Mouse (Mus musculus): ENCODE data around the gene Rspry1.

The Rspry1 gene

DNA sequence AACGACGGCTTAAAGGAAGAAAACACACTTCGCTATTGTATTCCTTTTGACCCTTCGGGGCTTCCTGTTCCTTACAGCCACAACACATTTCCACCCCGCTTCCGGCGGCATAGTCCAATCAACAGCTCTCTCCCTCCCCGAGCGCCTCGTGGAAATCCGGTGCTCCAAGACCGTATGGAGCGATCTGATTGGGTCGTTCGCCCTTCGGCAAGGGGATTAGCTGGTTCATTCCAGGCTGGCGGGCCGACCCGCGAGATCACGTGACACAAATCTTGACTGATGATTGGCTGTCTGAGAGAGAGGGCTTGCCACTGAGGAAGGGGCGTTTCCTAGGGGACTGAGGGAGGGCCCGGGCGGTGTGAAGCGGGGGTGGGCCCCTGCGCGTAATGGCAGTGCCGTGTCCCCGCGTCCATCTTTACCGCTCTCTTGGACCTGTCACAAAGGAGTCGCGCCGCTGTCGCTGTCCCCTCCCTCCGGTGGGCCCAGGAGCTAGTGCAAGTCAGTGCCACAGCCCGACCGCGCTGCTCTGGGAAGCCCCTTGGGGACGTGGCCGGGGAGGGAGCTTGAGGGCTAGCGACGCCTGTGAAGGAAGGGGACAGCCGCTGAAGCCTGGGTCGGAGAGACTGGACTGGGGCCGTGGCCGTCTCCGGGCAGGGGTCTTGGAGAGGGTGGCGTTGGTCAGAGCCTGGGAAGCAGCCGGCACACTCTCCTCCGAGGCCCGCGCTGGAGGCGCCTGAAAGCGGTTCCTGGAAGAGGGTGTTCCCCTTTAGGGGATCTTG, at the start of gene Rspry1, which contains the start of gene Fam192a:
Gene Rspry1, plus strand, starts transcription at position 331 of the 779 bp plus-strand sequence.
Gene Fam192a, minus strand, starts transcription at position 391 of the 779 bp plus-strand sequence.
- DNase-seq (ENCODE audit: low read depth, low spot score) = peak; percentile 100

DNA sequence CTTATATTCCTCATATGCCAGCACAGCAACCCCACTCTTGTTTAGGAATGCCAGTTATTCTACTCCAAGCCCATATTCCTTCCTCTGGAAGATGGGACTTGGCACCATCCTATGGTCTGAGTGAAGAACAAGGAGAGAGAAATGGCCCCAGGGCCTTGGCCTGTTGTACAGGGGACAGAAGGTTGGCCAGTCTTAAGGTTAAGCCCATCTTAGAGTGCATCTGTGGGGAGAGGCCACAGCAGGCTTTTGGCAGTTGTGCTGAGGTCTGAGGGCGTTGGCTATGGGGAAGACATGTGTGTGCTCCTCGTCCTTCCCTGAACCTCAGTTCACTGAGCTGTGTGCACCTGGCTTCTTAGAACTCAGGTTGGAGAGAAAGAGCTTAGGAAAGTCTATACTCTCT, 49.0 kb upstream of the Rspry1 start:
- no peak for DNase-seq (ENCODE audit: low read depth, low spot score)

DNA sequence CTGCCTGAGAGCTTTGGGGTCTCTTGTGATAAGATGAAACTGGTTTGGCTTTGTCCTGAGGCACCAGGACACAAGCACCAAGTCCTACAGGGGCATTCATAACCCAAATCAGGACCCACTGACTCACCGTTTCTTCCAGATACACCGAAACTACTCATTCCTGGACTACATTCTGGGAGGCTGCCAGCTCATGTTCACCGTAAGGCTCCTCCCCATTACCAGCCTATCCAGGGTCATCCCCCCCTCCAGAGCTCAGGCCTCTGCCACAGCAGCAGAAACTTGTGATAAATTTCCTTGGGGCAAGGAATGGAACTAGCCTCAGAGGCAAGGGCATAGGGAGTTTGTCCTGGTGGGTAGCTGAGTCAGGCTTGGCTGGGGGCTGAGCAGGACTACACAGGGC, 44.5 kb upstream of the Rspry1 start:
- no peak for DNase-seq (ENCODE audit: low read depth, low spot score)

- DNase-seq (ENCODE audit: low read depth, low spot score) = no peak
Observed at GRCm38 (mm10) chr8:94561256-94561655, 40.5 kb upstream of the Rspry1 start.

- DNase-seq (ENCODE audit: low read depth, low spot score) = no peak
Observed at GRCm38 (mm10) chr8:94564421-94564820, 37.3 kb upstream of the Rspry1 start.

DNA sequence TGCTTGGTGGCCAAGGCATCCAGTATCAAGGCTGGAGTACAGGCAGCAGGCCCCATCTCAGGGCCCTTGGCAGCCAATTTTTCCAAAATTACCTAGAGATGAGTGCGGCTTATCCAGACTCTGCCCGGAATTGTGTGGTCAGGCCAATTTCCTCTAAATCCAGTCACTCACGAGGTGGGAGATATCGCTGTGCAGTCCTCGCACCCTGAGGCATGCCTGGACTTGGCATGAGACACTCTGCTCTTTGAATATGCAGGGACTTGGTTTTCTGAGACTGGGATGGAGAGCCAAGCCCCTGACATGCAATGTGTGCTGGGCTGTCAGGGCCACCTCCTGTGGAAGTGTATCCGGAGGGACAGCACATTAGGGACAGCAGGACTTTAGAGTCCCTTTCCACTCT, 35.7 kb upstream of the Rspry1 start:
- DNase-seq (ENCODE audit: low read depth, low spot score) = no peak

DNA sequence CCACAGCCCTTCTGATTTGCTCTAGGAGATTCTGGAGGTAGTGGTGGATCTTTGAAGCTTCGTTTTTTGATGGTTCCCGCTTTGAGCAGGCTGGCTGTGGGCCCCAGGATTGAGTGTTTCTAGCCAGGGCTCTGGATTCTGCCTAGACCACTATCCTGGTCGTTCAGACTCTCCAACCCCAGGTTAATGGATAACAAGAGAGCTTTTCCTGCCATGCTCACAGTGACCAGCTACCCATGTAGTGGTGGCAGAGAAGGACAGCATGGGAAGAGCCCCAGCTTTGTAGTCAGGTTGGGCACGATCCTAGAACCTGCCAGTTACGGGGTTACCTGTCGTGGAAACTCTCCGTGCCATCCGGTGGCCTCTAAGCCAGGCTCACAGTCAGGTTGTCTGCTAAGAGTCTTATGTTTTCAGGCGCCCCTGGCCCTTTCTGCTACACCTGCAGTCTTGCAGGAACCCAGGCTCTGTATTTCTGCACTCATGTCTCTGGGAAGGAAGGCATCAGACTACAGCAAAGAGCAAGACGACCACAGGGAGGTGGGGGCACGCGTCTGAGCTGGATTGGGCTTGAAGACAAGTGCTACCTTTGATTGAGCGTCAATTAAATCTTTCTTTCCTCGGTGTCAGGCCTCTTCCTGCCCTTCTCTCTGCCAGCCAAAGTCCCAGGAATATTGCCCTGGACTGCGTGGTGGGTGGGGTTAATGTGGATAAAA, 35.1 kb upstream of the Rspry1 start:
- DNase-seq (ENCODE audit: low read depth, low spot score) = no peak

GRCm38 (mm10) chr8:94567159-94567849, 34.4 kb upstream of the Rspry1 start:
- no peak for DNase-seq (ENCODE audit: low read depth, low spot score)

- DNase-seq (ENCODE audit: low read depth, low spot score) = no peak
Observed at GRCm38 (mm10) chr8:94568098-94568497, 33.6 kb upstream of the Rspry1 start.

- DNase-seq (ENCODE audit: low read depth, low spot score) = no peak
Observed at GRCm38 (mm10) chr8:94569419-94569818, 32.3 kb upstream of the Rspry1 start.

GRCm38 (mm10) chr8:94571896-94572295, 29.8 kb upstream of the Rspry1 start:
- no peak for DNase-seq (ENCODE audit: low read depth, low spot score)

DNA sequence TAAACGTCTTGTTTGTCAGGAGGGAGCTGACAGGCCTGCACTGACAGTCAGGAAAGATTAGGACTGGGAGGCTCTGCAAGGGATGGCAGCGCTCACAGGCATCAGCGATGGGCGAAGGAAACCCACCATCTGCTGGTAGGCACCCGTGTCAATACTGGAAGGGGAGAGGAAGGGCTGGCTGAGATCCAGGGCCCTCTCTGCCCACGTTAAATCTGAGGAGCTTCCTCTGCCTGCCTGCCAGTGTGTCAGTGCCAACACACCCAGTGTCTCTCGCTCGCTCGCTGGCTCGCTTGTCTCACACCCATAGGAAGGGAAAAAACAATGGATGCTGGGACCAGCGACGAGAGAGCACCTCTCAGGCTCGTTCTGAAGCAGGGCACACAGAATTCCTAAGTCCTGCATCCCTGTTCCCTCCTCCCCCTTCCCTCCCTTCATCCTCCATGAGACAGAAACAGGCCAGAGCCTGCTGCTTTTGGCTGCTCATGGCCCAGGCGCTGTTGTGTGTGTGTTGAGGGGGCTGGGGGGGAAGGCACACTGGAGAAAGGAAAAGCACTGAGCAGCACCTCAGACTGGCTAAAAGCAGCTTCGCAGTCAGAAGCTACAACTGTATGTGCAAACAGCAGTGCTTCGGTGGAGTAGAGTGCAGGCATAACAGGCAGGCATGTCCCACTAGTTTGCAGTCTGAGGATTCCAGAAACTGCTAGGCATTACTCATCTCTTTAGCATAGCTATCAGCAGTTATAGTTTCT, 27.4 kb upstream of the Rspry1 start:
- no peak for DNase-seq (ENCODE audit: low read depth, low spot score)

- DNase-seq (ENCODE audit: low read depth, low spot score) = no peak
Observed at GRCm38 (mm10) chr8:94575148-94575547, 26.6 kb upstream of the Rspry1 start.

DNA sequence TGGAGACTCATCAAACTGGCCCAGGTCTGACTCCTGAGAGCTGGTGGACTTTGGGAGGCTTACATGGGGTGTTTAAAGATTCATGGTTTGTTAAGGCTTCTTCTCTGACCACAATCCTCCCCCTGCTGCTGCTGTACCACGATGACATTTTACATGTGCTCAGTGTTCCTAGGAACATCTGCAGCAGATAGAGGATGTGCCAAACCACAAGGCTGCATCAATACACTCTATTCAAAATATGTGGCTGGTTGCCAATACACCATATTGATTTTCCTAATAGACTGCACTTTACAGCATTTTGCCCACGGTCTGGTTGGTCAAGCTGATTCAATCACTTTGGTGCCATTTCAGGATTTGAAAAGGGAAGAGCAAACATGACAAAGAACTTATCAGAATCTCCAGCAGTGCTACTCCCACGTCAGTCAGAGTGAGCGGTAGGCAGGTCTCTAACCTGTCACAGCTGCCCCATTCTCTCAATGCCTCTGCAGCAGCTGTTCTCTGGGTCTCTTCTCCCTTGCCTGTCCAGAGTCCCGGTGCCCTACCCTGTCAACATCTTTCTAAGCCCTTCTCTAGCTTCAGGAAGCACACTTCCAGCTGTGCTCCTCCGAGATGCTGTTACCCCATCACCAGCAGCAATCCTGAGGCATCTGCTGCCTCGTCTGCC, 19.8 kb upstream of the Rspry1 start:
- DNase-seq (ENCODE audit: low read depth, low spot score) = no peak

DNA sequence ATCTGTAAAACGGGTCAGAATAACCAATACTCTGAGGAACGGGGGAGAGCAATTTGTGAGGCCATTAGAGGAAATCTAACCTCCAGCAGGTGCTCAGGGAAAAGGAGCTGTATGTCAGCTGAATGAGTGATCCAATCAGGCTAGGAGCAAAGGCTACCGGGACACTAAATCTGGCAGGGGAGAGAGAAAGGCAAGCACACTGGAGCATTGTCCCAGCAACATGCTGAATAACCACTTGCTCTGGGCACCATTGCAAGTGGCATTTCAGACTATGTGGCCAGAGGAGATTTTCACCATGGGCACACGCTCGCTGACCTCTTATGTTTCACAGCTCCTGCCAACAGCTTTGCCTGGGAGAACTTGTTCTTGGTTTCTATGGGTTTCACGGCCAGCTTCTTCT, 19.2 kb upstream of the Rspry1 start:
- no peak for DNase-seq (ENCODE audit: low read depth, low spot score)

DNA sequence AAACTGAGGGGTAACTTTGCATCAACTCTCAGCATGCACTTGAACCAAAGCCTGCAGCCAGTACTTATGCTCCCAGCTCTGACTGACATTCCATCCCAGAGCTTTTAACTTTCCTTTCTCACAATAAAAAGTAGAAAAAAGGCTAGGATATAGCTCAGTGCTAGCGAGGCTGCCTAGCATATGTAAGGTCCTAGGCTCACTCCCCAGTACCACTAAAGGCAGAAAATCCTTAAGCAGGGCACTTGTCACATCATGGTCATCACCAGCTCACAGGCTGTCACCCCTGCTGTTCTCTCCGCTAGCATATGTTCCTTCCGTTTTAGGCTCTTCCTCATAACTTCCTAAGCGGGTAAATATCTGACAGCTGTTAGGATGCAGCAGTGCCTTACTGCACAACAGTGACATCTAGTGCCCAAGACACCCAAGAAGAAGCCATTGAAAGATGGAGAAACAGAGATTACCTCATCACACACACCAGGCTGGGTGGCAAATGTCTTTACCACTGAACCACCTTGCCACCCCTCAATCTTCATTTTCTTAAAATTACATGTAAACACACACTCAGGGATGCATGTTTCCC, 17.4 kb upstream of the Rspry1 start:
- DNase-seq (ENCODE audit: low read depth, low spot score) = peak; percentile 42

- no peak for DNase-seq (ENCODE audit: low read depth, low spot score)
Observed at GRCm38 (mm10) chr8:94591691-94592090, 10.0 kb upstream of the Rspry1 start.

- no peak for DNase-seq (ENCODE audit: low read depth, low spot score)
Observed at GRCm38 (mm10) chr8:94594211-94594610, 7.5 kb upstream of the Rspry1 start.

- no peak for DNase-seq (ENCODE audit: low read depth, low spot score)
Observed at GRCm38 (mm10) chr8:94600478-94600877, 1.3 kb upstream of the Rspry1 start.

DNA sequence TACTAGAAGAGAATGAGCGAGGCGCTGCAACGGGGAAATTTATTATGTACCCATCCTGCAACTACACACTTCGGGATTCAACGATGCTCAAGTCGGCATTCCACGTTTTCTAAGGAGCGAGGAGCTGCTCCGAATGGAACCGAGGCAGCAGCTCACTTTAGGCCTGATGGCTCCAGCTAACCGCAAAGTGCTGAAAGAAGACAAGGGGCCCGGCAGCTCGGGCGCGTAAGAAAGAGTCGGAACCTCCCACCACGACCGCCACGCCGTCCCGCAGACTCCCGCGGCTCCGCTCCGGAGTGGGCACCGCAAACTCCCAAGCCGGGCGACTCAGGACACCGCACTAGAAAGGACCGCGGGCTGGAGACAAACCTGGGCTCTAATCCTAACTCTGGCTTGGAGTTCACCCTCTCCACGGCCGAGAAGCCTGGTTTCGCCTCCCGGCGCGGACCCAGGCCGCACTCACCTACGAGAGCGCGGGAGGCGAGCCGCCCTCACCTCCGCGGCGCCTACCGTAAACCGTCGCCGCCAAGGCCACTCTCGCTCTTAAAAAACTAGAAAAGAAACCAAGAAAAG, 617 bp upstream of the Rspry1 start:
- DNase-seq (ENCODE audit: low read depth, low spot score) = peak; percentile 33
